Mouse (Mus musculus) embryonic fibroblast, embryonic 13.5 days (primary cell): ENCODE data around the gene Lig1. TPM values are rescaled to one million over a fixed set of nuclear protein-coding genes. Genes with fewer than 3 reads are reported as not detected.
"Not testable (repeated sequence)": the region's sequence is repeated elsewhere in the genome, so short reads cannot be mapped to it uniquely, and the experiment has no call there.

Source experiments
- H3K27ac ChIP-seq: 2 replicates; pipeline ENCODE4 v1.5.1; 2012; ENCODE audit warnings: low read length, control low read depth, inconsistent platforms; ENCODE audit not compliant: insufficient read depth
- H3K4me1 ChIP-seq: 2 replicates; pipeline ENCODE4 v1.6.1; 2011; ENCODE audit warnings: low read length; ENCODE audit not compliant: control insufficient read depth, insufficient read depth
- H3K4me3 ChIP-seq: 2 replicates; pipeline ENCODE4 v1.5.1; 2011; ENCODE audit warnings: mild to moderate bottlenecking, control low read depth, low read length; ENCODE audit not compliant: insufficient read depth
- CTCF ChIP-seq: IDR thresholded peaks from 2 replicates; pipeline ENCODE4 v1.5.1; 2011; ENCODE audit warnings: mild to moderate bottlenecking, control low read depth, low read length, moderate library complexity, borderline replicate concordance; ENCODE audit not compliant: insufficient read depth
- POLR2A ChIP-seq: IDR thresholded peaks from 2 replicates; pipeline ENCODE4 v1.6.1; 2011; ENCODE audit warnings: low read depth, mild to moderate bottlenecking, control low read depth, low read length, moderate library complexity
- polyA plus RNA-seq: library from polyadenylated mRNA; stranded (reverse); fragments of >200 nt; gene quantifications from 2 replicates; pipeline ENCODE4 v1.2.4, GENCODE M21; 2011; ENCODE audit warnings: low read depth; ENCODE audit not compliant: missing spikeins, insufficient read length

The Lig1 gene
- 29.9 and 37.1 TPM in 2 replicates for polyA plus RNA-seq

- TF ChIP-seq CTCF (no peak), POLR2A (no peak)
- no peak within 1 kb of the TSS for H3K27ac ChIP-seq
- peak within 1 kb of the TSS; percentile 76 for H3K4me3 ChIP-seq
- no peaks in the 10 kb centered on the region for H3K4me1 ChIP-seq
These were observed at the start of gene Lig1 for GRCm38 (mm10) chr7:13277081-13277480. Gene Lig1 (plus strand): TSS chr7:13277283.

GRCm38 (mm10) chr7:13260746-13261700, 16.1 kb upstream of the Lig1 start:
- Histone ChIP-seq H3K4me1 (no peaks in the 10 kb centered on the region), H3K27ac (no peak overlapping the region), H3K4me3 (no peak overlapping the region)
- TF ChIP-seq POLR2A, result no peak
- TF ChIP-seq CTCF, result no peak

GRCm38 (mm10) chr7:13263851-13264250, 13.2 kb upstream of the Lig1 start:
- H3K4me3 ChIP-seq, result no peak overlapping the region
- no peak for TF ChIP-seq CTCF
- no peak for TF ChIP-seq POLR2A
- H3K4me1 ChIP-seq, result no peaks in the 10 kb centered on the region
- no peak overlapping the region for H3K27ac ChIP-seq

- Histone ChIP-seq H3K4me3 (no peak overlapping the region), H3K27ac (no peak overlapping the region), H3K4me1 (no peaks in the 10 kb centered on the region)
- TF ChIP-seq CTCF, result no peak
- no peak for TF ChIP-seq POLR2A
These were observed 12.7 kb upstream of the Lig1 start for GRCm38 (mm10) chr7:13264396-13264795.

- no peak overlapping the region for H3K27ac ChIP-seq
- no peak for TF ChIP-seq POLR2A
- TF ChIP-seq CTCF, result no peak
- H3K4me1 ChIP-seq, result no peaks in the 10 kb centered on the region
- no peak overlapping the region for H3K4me3 ChIP-seq
These were observed 8.3 kb upstream of the Lig1 start for GRCm38 (mm10) chr7:13268749-13269260.

GRCm38 (mm10) chr7:13269394-13269793, 7.7 kb upstream of the Lig1 start:
- Histone ChIP-seq H3K27ac (no peak overlapping the region), H3K4me1 (no peaks in the 10 kb centered on the region), H3K4me3 (no peak overlapping the region)
- TF ChIP-seq CTCF (no peak), POLR2A (no peak)

DNA sequence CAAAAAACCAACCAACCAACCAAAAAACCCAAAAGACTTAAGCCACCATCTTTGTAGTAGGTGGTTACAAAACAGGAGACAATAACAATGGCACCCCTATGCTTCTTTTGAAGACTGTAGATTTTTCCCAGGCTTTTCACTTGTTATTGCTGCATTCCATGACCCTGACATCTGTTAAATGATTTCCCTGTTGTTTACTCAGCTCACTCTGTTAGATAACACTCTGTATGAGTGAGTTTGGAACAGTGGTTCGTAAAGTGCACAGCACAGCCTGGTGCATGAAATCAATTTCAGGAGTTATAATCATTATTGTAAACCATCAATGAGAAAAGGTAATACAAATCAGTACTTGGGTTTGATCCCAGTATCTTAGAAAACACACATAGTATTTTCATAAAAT, 5.4 kb upstream of the Lig1 start:
- TF ChIP-seq CTCF (no peak), POLR2A (no peak)

DNA sequence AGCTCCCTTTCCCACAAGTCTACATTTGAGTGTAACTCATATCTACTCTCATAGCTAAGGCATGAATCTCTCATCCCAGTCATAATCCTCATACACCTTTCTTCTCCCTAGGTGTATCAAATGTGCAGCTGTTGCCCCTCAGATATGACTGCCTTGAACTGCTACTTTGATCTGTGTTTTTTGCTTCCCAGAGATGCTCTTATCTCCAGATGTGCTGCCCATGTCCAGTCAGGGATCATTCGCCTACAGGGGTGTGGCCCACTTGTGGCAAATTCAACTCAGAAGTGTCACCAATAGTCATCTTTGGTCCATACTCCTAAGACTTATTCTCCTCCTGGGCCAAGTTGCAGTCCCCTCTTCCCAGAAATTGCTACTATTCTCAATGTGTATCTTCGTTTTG, 750 bp downstream of the Lig1 start:
- H3K27ac ChIP-seq, result no peak overlapping the region
- no peaks in the 10 kb centered on the region for H3K4me1 ChIP-seq
- no peak for TF ChIP-seq CTCF
- no peak for TF ChIP-seq POLR2A
- H3K4me3 ChIP-seq, result peak overlapping the region; percentile 76

More for the DNA sequence above, 5.4 kb upstream of the Lig1 start:
- Histone ChIP-seq H3K27ac (no peak overlapping the region), H3K4me1 (no peaks in the 10 kb centered on the region), H3K4me3 (no peak overlapping the region)

DNA sequence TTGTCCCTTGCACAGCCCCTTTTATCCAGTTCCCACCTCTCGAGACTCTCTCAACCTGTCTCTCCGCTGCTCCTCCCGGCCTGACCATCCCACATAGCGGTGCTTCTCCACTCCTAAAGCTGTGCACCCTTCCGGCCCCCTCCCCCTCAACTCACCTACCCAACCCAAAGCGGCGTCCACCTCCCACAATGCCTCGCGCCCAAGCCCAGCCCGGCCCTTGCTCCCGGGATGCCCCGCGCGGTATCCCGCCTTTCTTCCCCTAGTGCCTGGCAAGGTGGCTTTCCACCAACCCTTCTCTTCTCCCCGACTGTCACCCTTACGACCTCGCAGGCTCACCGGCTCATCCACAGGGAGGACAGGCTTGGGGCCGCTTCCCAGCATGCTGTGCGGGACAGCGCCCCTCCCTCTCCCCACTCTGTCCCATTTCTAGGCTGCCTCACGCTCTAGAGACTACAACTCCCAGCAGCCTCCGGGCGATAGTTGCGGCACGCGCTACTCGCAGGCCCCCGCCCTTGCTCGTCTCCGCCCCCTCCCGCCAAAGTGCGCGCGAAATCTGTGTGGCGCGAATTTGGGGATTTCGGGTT, 1.3 kb downstream of the Lig1 start, which contains the start of gene Zswim9:
Gene Zswim9, minus strand, starts transcription at position 414 of the 584 bp plus-strand sequence.
- Histone ChIP-seq H3K4me1 (no peaks in the 10 kb centered on the region), H3K4me3 (peak within 1 kb of the TSS; percentile 76), H3K27ac (peak within 1 kb of the TSS; percentile 69)
- TF ChIP-seq POLR2A, result peak; percentile 85
- no peak for TF ChIP-seq CTCF

DNA sequence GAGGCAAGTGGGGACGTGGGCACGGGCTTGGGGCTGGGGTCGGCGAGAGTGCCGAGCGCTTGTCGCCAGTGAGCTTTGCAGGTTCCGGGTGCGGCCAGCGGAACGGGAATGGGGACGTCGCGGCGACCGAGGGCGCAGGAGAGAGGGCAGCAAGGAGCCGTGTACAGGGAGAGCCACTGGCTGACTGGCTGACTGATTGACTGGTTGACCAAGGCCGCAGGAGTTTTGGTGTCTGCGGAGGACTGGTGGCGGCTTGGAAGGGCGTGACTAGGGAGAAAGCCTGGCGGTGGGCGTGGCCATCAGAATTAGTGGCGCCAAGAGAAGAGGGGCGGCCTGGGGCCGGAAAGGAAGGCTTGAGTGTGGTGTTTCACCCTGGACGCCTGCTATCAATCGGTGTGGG, 1.9 kb downstream of the Lig1 start:
- H3K4me1 ChIP-seq, H3K27ac ChIP-seq: not testable (repeated sequence)
- H3K4me3 ChIP-seq, result peak overlapping the region; percentile 35
